Mouse (Mus musculus) CH12.LX (cell line): ENCODE measurements around the gene Ccdc60.

Experiments
- CHD1 ChIP-seq: IDR thresholded peaks from 2 replicates; pipeline ENCODE4 v1.6.1; 2012; ENCODE audit warnings: low read depth, low read length, improper control_type of control experiment, inconsistent platforms
- CHD2 ChIP-seq: IDR thresholded peaks from 2 replicates; pipeline ENCODE4 v1.6.1; 2011; ENCODE audit warnings: low read length, improper control_type of control experiment
- CTCF ChIP-seq, 2 experiments: IDR thresholded peaks in 1 of 2; conservative IDR thresholded peaks in 1 of 2; 2 replicates each; pipeline ENCODE4 v1.5.1; 2011 to 2012; ENCODE audit warnings: low read depth in 2 of 2, low read length in 2 of 2, improper control_type of control experiment in 1 of 2, inconsistent platforms in 1 of 2, mild to moderate bottlenecking in 1 of 2, moderate library complexity in 1 of 2
- TBP ChIP-seq: conservative IDR thresholded peaks from 2 replicates; pipeline ENCODE4 v1.6.1; 2011; ENCODE audit warnings: low read depth, low read length, improper control_type of control experiment

- TF ChIP-seq CTCF (conservative IDR thresholded peaks at IDR 0.05 in 1 of 2, IDR thresholded peaks at IDR 0.05 in 1 of 2; ENCODE audit: low read depth in 2 of 2, low read length in 2 of 2): no peak
- no peak for TF ChIP-seq CHD2
- TF ChIP-seq TBP: no peak
- no peak for TF ChIP-seq CHD1
Measured at GRCm38 (mm10) chr5:116080736-116081135, 208.0 kb downstream of the Ccdc60 start.
